Comparison of ENCODE assay signal across 8 mouse cellular contexts in genomic region chr10:20310969-20311769, GRCm38 (mm10). TPM values are rescaled to one million over a fixed set of nuclear protein-coding genes. Genes with fewer than 3 reads are reported as not detected.
DNase-seq lines count a peak whose midpoint lies in the region; ATAC-seq and TF ChIP-seq lines count a peak whose summit lies in the region.

No protein-coding gene starts in this region.

- no peak for TF ChIP-seq CTCF in spleen, adult 2 months (IDR thresholded peaks at IDR 0.05; ENCODE audit: extremely low read depth, insufficient read depth, insufficient read length, insufficient replicate concordance)

- no peaks in the 10 kb centered on the region for H3K36me3 ChIP-seq in spleen, adult 2 months (ENCODE audit: control insufficient read depth, insufficient read depth, low read length)
- no peaks in the 10 kb centered on the region for H3K36me3 ChIP-seq in embryonic facial prominence, embryonic 15.5 days
- no peaks in the 10 kb centered on the region for H3K36me3 ChIP-seq in intestine, embryonic 15.5 days

- H3K27ac ChIP-seq in spleen, adult 2 months (ENCODE audit: insufficient read depth, low read length), result peak overlapping the region; percentile 100
- H3K27ac ChIP-seq in embryonic facial prominence, embryonic 15.5 days (replicated peaks), result peak overlapping the region; percentile 100
- H3K27ac ChIP-seq in intestine, embryonic 15.5 days, result peak overlapping the region; percentile 100

- H3K4me1 ChIP-seq in spleen, adult 2 months (ENCODE audit: control insufficient read depth, insufficient read depth, insufficient read length), result peaks cover 3% of the 10 kb centered on the region; the same call in 1 of the 2 replicates
- peaks cover 17% of the 10 kb centered on the region; the same call in 1 of the 2 replicates for H3K4me1 ChIP-seq in embryonic facial prominence, embryonic 15.5 days
- H3K4me1 ChIP-seq in intestine, embryonic 15.5 days (replicated peaks), result no peaks in the 10 kb centered on the region

- no peak for TF ChIP-seq POLR2A in spleen, adult 2 months (IDR thresholded peaks at IDR 0.05; ENCODE audit: low read depth, low read length)

- WGBS in spleen, adult 2 months, result 58% methylated on average over 11 of the region's 11 CpGs
- 43% methylated on average over 11 of the region's 11 CpGs for WGBS in embryonic facial prominence, embryonic 15.5 days
- 38% methylated on average over 11 of the region's 11 CpGs for WGBS in intestine, embryonic 15.5 days

- peak overlapping the region; percentile 66 for H3K4me2 ChIP-seq in embryonic facial prominence, embryonic 15.5 days (replicated peaks)
- peak overlapping the region; percentile 58 for H3K4me2 ChIP-seq in intestine, embryonic 15.5 days (replicated peaks)

- peak overlapping the region; percentile 85 for H3K4me3 ChIP-seq in spleen, adult 2 months (ENCODE audit: extremely low read depth, insufficient read depth, insufficient read length)
- peak overlapping the region; percentile 78 for H3K4me3 ChIP-seq in embryonic facial prominence, embryonic 15.5 days (replicated peaks)
- H3K4me3 ChIP-seq in intestine, embryonic 15.5 days (replicated peaks), result peak overlapping the region; percentile 85

- H3K9ac ChIP-seq in embryonic facial prominence, embryonic 15.5 days, result peak overlapping the region; percentile 53
- H3K9ac ChIP-seq in intestine, embryonic 15.5 days, result peak overlapping the region; percentile 76

- DNase-seq in spleen, adult 2 months (ENCODE audit: low read depth in 1 of 2, low spot score in 2 of 2), result no peak
- DNase-seq in spleen, adult 12 weeks (ENCODE audit: low spot score), result no peak
- peak; percentile 14 for DNase-seq in mesoderm, embryonic 11.5 days (ENCODE audit: low read depth, low spot score)
- DNase-seq in right cerebral cortex, postnatal 25 days, result no peak
- no peak for DNase-seq in urinary bladder, postnatal 10 days (ENCODE audit: low spot score)

- ATAC-seq in embryonic facial prominence, embryonic 15.5 days (ENCODE audit: insufficient number of reproducible peaks, low FRiP score, low TSS enrichment, low read depth), result no peak
- peak; percentile 9; the same call in 1 of the 2 replicates for ATAC-seq in intestine, embryonic 15.5 days
- ATAC-seq in megakaryocyte-erythroid progenitor cell, adult 5-6 weeks (replicated peaks; ENCODE audit: low FRiP score, low TSS enrichment, poor library complexity, severe bottlenecking), result no peak

- no peaks in the 10 kb centered on the region for H3K27me3 ChIP-seq in spleen, adult 2 months (ENCODE audit: control insufficient read depth, insufficient read depth, low read length)
- no peaks in the 10 kb centered on the region for H3K27me3 ChIP-seq in embryonic facial prominence, embryonic 15.5 days
- no peaks in the 10 kb centered on the region for H3K27me3 ChIP-seq in intestine, embryonic 15.5 days (replicated peaks)

- H3K9me3 ChIP-seq in embryonic facial prominence, embryonic 15.5 days (replicated peaks), result no peaks in the 10 kb centered on the region
- no peaks in the 10 kb centered on the region for H3K9me3 ChIP-seq in intestine, embryonic 15.5 days

RNA-seq across cellular contexts. Expression of gene Bclaf1, which starts 1.1 kb away (rescaled TPM):
- 9.4 and 11.5 TPM in 2 replicates for polyA plus RNA-seq in spleen, adult 2 months (2012; rRNA removed)
- polyA plus RNA-seq in embryonic facial prominence, embryonic 15.5 days (2015; fragmentation: Nextera tagmentation; extraction: Ambion mirVana), result 107 and 114 TPM in 2 replicates
- polyA plus RNA-seq in intestine, embryonic 15.5 days (2015; fragmentation: Nextera tagmentation; extraction: Ambion mirVana), result 107 and 109 TPM in 2 replicates
- 292 and 335 TPM in 2 replicates for total RNA-seq in megakaryocyte-erythroid progenitor cell, adult 5-6 weeks (2014; fragmentation: Nextera tagmentation)
- total RNA-seq in megakaryocyte-erythroid progenitor cell, adult 5-6 weeks (2017), result 857 and 878 TPM in 2 replicates

RNA-seq across cellular contexts. Expression of gene Mtfr2, which starts 36.4 kb away (rescaled TPM):
- polyA plus RNA-seq in spleen, adult 2 months (2012; rRNA removed), result 1.0 and 1.1 TPM in 2 replicates
- 1.1 and 1.2 TPM in 2 replicates for polyA plus RNA-seq in embryonic facial prominence, embryonic 15.5 days (2015; fragmentation: Nextera tagmentation; extraction: Ambion mirVana)
- 1.7 and 2.2 TPM in 2 replicates for polyA plus RNA-seq in intestine, embryonic 15.5 days (2015; fragmentation: Nextera tagmentation; extraction: Ambion mirVana)
- total RNA-seq in megakaryocyte-erythroid progenitor cell, adult 5-6 weeks (2014; fragmentation: Nextera tagmentation), result 19.7 and 32.5 TPM in 2 replicates
- total RNA-seq in megakaryocyte-erythroid progenitor cell, adult 5-6 weeks (2017), result 7.7 and 12.5 TPM in 2 replicates
